Mouse (Mus musculus) liver, embryonic 15.5 days (tissue): ENCODE results near the gene Hivep3. TPM values are rescaled to one million over a fixed set of nuclear protein-coding genes. Genes with fewer than 3 reads are reported as not detected.

ENCODE experiments used
- ATAC-seq: fragments of 200-750 bp; cut with Nextera tagmentation; 2 replicates; pipeline ENCODE4 v1.8.0; 2017; ENCODE audit warnings: moderate number of reproducible peaks, mild to moderate bottlenecking, moderate library complexity; ENCODE audit not compliant: insufficient read depth
- H3K27ac ChIP-seq: fragments of 300-500 bp; sonication (generic); replicated peaks from 2 replicates; pipeline ENCODE4 v1.5.1; 2015; ENCODE audit warnings: mild to moderate bottlenecking, inconsistent platforms
- H3K27me3 ChIP-seq: fragments of 300-500 bp; sonication (generic); 2 replicates; pipeline ENCODE4 v1.6.1; 2015; ENCODE audit warnings: mild to moderate bottlenecking, inconsistent platforms
- H3K36me3 ChIP-seq: fragments of 300-500 bp; sonication (generic); replicated peaks from 2 replicates; pipeline ENCODE4 v1.6.1; 2015; ENCODE audit warnings: moderate library complexity, mild to moderate bottlenecking, inconsistent platforms
- H3K4me1 ChIP-seq: fragments of 300-500 bp; sonication (generic); replicated peaks from 2 replicates; pipeline ENCODE4 v1.6.1; 2015; ENCODE audit warnings: inconsistent platforms
- H3K4me2 ChIP-seq: fragments of 300-500 bp; sonication (generic); 2 replicates; pipeline ENCODE4 v1.6.1; 2015; ENCODE audit warnings: moderate library complexity, mild to moderate bottlenecking, inconsistent platforms
- H3K4me3 ChIP-seq: fragments of 300-500 bp; sonication (generic); replicated peaks from 2 replicates; pipeline ENCODE4 v1.5.1; 2015; ENCODE audit warnings: mild to moderate bottlenecking, inconsistent platforms
- H3K9ac ChIP-seq: fragments of 300-500 bp; sonication (generic); 2 replicates; pipeline ENCODE4 v1.6.1; 2015; ENCODE audit warnings: moderate library complexity, mild to moderate bottlenecking, inconsistent platforms
- H3K9me3 ChIP-seq: fragments of 300-500 bp; sonication (generic); replicated peaks from 2 replicates; pipeline ENCODE4 v1.6.1; 2016; ENCODE audit warnings: inconsistent platforms
- WGBS: fragments of 180-500 bp; shearing (Covaris S2); methylation state at CpG from one replicate; pipeline ENCODE4 v1.1.7; 2015; ENCODE audit warnings: mixed read lengths; ENCODE audit not compliant: insufficient replicate concordance; 5-methylcytosine and 5-hydroxymethylcytosine counted together
- polyA plus RNA-seq: library from polyadenylated mRNA; unstranded; fragments of >200 nt; fragmentation: Nextera tagmentation; extraction: Ambion mirVana; gene quantifications from 2 replicates; pipeline ENCODE4 v1.2.1, GENCODE M21; 2015

Hivep3 gene
- polyA plus RNA-seq, 1 experiment from 2014 or later = 1.9 TPM

DNA sequence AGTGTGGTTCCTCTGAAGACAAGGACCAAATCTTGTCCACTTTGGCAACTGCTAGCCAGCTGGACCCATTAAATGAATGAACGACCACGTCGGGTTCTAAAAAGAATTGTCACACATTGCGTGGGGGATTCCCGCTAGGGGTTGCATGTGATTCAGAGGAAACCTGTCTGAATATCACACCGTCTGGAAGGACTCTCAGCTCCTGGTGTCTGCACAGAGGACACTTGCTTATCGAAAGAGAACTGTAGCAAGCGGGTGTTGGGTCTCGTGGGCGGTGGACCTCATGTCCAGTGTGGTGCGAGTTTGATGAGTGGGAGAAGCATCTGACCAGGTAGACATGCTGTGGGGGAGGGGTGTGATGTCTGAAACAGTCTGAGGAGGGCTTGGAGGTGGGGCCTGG, 329.2 kb downstream of the Hivep3 start:
- Histone ChIP-seq H3K9ac (no peak overlapping the region), H3K27ac (no peak overlapping the region), H3K9me3 (no peaks in the 10 kb centered on the region), H3K36me3 (no peaks in the 10 kb centered on the region), H3K4me2 (no peak overlapping the region), H3K4me1 (no peaks in the 10 kb centered on the region), H3K4me3 (no peak overlapping the region), H3K27me3 (no peaks in the 10 kb centered on the region)
- ATAC-seq = no peak
- whole genome bisulfite sequencing = 71% methylated on average over 11 of the region's 11 CpGs

DNA sequence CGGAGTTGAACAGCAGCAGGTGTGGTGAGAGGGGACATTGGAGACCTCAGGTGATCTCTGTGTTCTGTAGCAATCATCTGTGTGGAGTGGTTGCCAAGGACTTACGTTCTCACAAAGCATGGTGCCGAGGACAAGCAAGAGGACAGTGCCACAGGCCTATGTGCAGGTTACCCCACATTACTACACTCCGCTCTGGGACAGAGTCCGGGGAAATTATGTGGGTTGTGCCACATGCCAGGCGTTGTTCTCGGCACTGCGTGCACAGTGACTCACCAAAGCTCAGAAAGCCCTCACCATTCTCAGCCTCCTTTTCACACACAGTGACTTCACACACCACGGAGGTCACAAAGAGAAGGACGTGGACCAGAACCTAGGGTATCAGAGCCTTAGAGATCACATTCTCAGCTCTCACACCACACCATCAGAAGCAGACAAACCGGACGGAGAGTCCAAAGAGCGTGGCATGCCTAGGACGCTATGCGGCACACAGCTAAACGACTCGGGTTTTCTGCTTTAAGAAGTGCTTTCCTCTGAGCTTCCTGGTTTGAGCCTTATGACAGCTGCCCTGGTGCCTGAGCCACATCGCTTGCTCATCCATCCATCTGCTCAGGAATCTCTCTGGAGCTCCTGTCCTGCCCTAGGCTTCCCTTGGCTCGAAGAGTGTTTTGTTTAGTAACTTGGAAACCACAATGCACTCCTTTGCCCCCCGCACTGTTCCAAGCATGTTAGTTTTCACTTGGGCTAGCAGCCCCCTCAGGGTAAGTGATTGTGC, 330.0 kb downstream of the Hivep3 start:
- no peaks in the 10 kb centered on the region for H3K36me3 ChIP-seq
- no peaks in the 10 kb centered on the region for H3K27me3 ChIP-seq
- no peaks in the 10 kb centered on the region for H3K4me1 ChIP-seq
- no peak overlapping the region for H3K27ac ChIP-seq
- WGBS = 79% methylated on average over 20 of the region's 20 CpGs
- H3K9me3 ChIP-seq = no peaks in the 10 kb centered on the region
- H3K4me3 ChIP-seq = no peak overlapping the region
- no peak overlapping the region for H3K9ac ChIP-seq
- no peak for ATAC-seq
- no peak overlapping the region for H3K4me2 ChIP-seq

DNA sequence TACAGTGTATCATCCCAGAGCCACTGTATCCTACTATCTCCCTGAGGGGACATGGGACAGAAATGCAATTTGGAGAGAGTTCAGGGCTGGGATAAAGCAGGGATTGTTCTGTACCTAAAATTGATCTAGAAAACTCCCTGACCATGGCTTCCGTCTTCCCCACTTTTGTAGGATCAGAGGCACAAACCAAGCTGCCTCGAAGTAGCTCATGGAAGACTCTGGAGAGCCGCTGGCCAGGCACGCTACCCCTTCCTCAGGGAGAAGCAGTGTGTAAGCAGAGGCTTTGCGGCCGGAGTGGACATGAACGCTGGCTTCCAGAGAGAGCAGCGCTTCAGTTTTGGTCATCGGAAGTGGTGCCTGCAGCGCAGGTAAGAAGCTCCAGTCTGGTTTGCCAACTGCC, 331.1 kb downstream of the Hivep3 start, which contains the start of gene AL607142.1:
Gene AL607142.1, plus strand, starts transcription at position 301 of the 400 bp plus-strand sequence.
- 68% methylated on average over 10 of the region's 10 CpGs for WGBS
- no peak for ATAC-seq
- no peaks in the 10 kb centered on the region for H3K9me3 ChIP-seq

DNA sequence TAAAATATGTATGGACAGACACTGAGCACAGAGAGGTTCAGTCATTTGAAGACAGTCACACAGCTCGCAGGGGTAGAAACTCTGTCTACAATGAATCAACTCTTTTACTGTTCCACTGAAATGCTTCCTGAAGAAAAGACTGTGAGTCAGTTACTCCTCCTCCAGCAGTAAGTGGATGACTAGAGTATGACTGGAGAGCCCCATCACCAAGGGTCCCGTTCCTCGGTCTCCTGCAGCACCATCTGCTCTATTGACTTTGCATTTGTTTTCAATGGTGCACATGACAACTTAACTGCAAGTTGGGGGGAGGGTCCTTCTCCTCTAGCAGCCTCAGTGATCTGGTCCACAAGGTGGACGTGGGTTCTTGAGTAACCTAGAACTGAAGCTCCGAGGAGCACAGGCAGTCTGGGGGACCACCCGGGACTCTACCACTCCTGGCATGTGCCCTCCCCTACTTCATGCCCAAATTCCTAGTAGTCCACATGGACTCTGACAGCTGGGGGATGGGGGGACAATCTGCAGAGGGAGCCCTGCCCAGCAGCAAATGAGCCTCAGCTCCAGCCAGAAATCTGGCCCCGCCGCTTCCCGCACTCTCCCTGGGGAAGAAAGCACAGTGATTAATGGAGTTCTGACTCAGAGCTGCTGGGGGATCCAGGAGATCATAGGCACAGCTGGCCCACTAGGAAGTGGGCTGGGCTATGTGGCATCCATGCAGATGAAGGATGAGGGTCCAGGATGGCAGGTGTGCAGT, 333.4 kb downstream of the Hivep3 start:
- Histone ChIP-seq H3K4me1 (no peaks in the 10 kb centered on the region), H3K9me3 (no peaks in the 10 kb centered on the region), H3K4me2 (no peak overlapping the region), H3K4me3 (no peak overlapping the region), H3K9ac (no peak overlapping the region), H3K27me3 (no peaks in the 10 kb centered on the region), H3K36me3 (no peaks in the 10 kb centered on the region), H3K27ac (no peak overlapping the region)
- no peak for ATAC-seq
- WGBS = 70% methylated on average over 9 of the region's 9 CpGs

More for the DNA sequence above, 331.1 kb downstream of the Hivep3 start, which contains the start of gene AL607142.1:
- Histone ChIP-seq H3K27me3 (no peaks in the 10 kb centered on the region), H3K4me1 (no peaks in the 10 kb centered on the region), H3K4me2 (no peak within 1 kb of the TSS), H3K4me3 (no peak within 1 kb of the TSS), H3K27ac (no peak within 1 kb of the TSS), H3K9ac (no peak within 1 kb of the TSS), H3K36me3 (no peaks in the 10 kb centered on the region)

DNA sequence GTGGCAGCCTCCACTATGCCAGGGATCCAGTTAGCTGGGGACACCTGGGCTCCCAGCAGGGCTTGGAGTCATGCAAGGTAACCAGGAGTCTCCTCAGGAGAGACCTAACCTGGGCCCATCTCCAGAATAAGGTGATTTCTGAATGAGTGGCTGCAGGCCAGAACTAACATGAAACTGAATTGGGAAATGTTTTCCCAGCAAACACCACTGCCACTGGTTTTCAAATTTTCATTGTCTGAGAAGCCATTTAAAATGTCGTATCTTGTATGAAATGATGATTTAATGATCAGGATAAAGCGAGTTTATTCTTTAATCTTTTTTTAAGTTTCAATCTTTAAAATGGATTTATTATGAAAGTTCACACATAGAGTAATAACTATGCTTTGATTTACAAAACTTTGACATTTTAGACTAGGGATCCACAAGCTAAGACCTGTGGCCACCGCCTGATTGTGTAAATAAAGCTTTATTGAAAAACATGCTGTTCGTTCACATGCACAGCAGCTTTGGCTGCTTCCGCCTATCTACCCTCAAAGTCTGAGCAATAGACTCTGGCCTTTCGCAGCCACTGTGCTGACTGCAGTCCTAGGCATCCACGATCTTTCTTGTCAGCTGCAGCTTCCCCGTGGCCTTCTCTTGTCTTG, 334.1 kb downstream of the Hivep3 start:
- ATAC-seq = no peak
- H3K4me1 ChIP-seq = no peaks in the 10 kb centered on the region
- H3K36me3 ChIP-seq = no peaks in the 10 kb centered on the region
- H3K27ac ChIP-seq = no peak overlapping the region
- no peaks in the 10 kb centered on the region for H3K9me3 ChIP-seq
- no peak overlapping the region for H3K4me2 ChIP-seq
- no peak overlapping the region for H3K9ac ChIP-seq
- no peaks in the 10 kb centered on the region for H3K27me3 ChIP-seq
- 64% methylated on average over 8 of the region's 8 CpGs for WGBS
- H3K4me3 ChIP-seq = no peak overlapping the region

DNA sequence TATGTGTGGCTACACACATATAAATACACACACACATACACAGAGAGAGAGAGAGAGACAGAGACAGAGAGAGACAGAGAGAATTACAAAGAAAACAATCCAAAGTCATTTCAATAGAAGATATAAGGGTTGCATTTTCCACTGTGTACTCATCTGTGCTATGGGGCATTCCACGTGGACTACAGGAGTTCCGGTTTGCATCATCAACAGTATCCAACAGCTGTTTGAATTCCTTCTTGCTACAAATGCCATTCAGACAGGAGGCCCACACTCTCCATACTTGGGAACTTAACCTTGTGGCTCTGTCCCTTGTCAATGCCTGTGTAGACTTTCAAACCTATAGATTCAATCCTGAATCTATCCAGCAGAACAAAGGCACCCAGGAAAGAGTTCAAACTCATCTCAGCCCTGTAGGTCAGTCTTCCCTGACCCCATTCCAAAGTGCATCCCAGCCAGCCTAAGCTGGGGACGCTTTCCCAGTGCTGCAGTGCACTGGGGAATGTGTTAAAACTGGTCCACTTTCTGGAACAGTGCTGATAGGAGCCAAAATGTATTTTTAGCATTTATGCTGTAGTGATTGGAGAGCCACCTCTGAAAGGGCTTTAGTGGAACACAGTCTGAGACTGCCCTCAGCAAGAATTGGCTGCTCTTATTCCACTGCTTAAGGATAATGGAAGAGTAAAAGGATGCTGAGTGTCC, 335.4 kb downstream of the Hivep3 start:
- H3K4me3 ChIP-seq = no peak overlapping the region
- ATAC-seq = no peak
- H3K27ac ChIP-seq = no peak overlapping the region
- no peaks in the 10 kb centered on the region for H3K36me3 ChIP-seq
- H3K27me3 ChIP-seq = no peaks in the 10 kb centered on the region
- 53% methylated on average over 3 of the region's 3 CpGs for WGBS
- no peak overlapping the region for H3K4me2 ChIP-seq
- H3K9me3 ChIP-seq = no peaks in the 10 kb centered on the region
- H3K4me1 ChIP-seq = no peaks in the 10 kb centered on the region
- H3K9ac ChIP-seq = no peak overlapping the region

DNA sequence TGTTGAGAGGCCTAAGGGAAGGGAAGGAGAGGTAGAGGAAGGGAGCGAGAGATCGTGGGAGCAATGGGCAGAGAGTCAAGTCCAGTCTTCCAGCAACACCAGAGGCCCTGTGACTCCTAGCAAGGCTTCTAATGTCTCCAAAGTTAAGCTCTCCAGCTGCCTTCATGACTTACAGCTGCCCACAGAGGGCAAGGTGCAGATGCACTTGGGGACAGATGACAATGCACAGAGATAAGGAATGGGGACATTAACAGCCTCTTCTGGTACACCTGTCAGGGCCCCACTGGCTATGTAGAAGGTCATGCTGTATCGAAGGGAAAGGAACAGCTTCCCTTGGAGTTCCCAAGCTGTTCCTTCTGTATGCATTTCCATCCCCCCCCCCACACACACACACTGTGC, 336.0 kb downstream of the Hivep3 start:
- no peak overlapping the region for H3K4me2 ChIP-seq
- no peaks in the 10 kb centered on the region for H3K4me1 ChIP-seq
- H3K27ac ChIP-seq = no peak overlapping the region
- no peak overlapping the region for H3K9ac ChIP-seq
- ATAC-seq = no peak
- H3K4me3 ChIP-seq = no peak overlapping the region
- H3K36me3 ChIP-seq = no peaks in the 10 kb centered on the region
- no peaks in the 10 kb centered on the region for H3K27me3 ChIP-seq
- WGBS = 73% methylated on average over 3 of the region's 3 CpGs
- no peaks in the 10 kb centered on the region for H3K9me3 ChIP-seq

DNA sequence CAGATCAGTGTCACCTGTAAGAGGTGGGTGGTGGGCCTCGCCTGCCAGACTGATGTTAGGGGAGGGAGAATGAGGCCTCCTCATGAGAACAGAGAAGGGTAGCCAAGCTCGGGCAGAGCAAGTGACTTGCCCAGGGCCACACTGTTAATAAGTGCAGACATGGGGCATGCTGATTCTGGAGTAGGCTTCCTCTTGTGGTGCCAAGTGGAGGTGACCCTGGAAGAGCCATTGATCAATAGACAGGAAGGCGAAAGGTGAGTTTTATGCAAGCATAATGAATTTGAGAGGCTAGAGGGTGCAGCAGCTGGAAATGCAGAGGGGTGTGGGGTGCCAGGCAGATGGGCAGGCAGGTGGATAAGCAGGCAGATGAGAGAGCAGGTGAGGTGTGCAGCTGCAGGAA, 337.8 kb downstream of the Hivep3 start:
- Histone ChIP-seq H3K4me2 (no peak overlapping the region), H3K4me3 (no peak overlapping the region), H3K9me3 (no peaks in the 10 kb centered on the region), H3K9ac (no peak overlapping the region), H3K4me1 (no peaks in the 10 kb centered on the region), H3K36me3 (no peaks in the 10 kb centered on the region), H3K27ac (no peak overlapping the region), H3K27me3 (no peaks in the 10 kb centered on the region)
- WGBS = 39% methylated on average over 3 of the region's 3 CpGs
- no peak for ATAC-seq

DNA sequence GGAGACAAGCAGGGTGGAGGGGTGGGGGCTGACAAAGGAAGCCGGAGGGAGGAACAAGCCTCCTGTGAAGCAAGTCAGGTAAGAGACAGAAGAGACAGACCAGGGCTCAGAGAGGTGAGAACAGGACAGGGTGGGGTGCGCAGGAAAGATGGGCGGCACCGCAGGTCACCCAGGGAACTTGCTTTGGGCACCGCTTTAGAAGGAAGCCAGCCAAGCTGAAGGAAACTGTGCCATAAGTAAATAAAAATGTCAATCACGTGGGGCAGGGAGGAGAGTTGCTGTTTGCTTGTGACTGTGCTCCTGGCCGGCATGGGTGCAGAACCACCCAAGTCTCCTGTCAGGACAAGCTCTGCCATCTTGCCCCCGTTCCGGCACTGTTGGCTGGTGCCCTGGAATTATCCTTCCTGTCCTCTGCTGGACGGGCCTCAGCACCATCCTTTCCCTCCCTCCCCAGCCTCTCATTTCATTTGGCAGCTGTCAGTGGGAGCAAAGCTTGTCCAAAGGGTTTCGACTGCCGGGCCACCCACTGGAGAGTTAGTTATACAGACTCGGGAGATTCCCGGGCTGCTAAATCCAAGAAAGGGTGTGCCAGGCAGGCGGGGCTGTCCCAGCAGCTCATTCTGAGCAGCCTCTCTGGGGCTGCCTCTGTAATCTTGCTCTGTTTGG, 338.4 kb downstream of the Hivep3 start:
- Histone ChIP-seq H3K9me3 (no peaks in the 10 kb centered on the region), H3K4me3 (no peak overlapping the region), H3K27ac (no peak overlapping the region), H3K27me3 (no peaks in the 10 kb centered on the region), H3K9ac (no peak overlapping the region), H3K4me1 (no peaks in the 10 kb centered on the region), H3K4me2 (no peak overlapping the region), H3K36me3 (no peaks in the 10 kb centered on the region)
- 56% methylated on average over 15 of the region's 15 CpGs for WGBS
- ATAC-seq = no peak

DNA sequence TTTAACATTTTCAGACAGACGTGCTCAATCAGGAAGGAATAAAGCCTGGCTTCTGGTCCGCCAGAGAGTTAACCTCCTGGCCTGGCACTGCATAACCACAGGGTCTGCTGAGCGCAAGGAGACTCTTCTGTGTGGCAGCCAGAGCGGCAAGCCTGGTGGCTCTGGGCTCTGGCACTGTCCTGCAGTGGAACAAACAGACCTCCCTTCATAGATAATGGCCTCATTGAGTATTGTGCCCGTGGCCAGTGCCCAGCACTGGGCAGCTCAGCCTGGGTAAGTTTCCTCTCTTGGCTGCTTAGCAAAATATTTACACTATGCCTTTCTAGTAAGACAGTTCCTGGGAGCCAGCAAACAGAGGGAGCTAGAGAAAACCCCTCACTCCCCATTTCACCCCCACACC, 340.5 kb downstream of the Hivep3 start:
- WGBS = 54% methylated on average over 5 of the region's 5 CpGs
- no peaks in the 10 kb centered on the region for H3K36me3 ChIP-seq
- H3K27ac ChIP-seq = no peak overlapping the region
- H3K4me2 ChIP-seq = no peak overlapping the region
- H3K9me3 ChIP-seq = no peaks in the 10 kb centered on the region
- no peak overlapping the region for H3K9ac ChIP-seq
- no peak for ATAC-seq
- H3K4me1 ChIP-seq = no peaks in the 10 kb centered on the region
- no peak overlapping the region for H3K4me3 ChIP-seq
- H3K27me3 ChIP-seq = no peaks in the 10 kb centered on the region
